Mouse (Mus musculus) neutrophil, adult 65 days (primary cell): ENCODE measurements around the gene Zfp26. TPM values are rescaled to one million over a fixed set of nuclear protein-coding genes. Genes with fewer than 3 reads are reported as not detected.

Source experiments
- total RNA-seq: library from RNA; stranded (reverse); gene quantifications from 2 replicates; pipeline ENCODE4 v1.2.4, GENCODE M21; 2023

Zfp26 gene
- total RNA-seq = 13.7 and 18.8 TPM in 2 replicates

GRCm38 (mm10) chr9:20459377-20460317 is at the start of gene Zfp26:
Gene Zfp26 (minus strand): TSS chr9:20460162.

DNA sequence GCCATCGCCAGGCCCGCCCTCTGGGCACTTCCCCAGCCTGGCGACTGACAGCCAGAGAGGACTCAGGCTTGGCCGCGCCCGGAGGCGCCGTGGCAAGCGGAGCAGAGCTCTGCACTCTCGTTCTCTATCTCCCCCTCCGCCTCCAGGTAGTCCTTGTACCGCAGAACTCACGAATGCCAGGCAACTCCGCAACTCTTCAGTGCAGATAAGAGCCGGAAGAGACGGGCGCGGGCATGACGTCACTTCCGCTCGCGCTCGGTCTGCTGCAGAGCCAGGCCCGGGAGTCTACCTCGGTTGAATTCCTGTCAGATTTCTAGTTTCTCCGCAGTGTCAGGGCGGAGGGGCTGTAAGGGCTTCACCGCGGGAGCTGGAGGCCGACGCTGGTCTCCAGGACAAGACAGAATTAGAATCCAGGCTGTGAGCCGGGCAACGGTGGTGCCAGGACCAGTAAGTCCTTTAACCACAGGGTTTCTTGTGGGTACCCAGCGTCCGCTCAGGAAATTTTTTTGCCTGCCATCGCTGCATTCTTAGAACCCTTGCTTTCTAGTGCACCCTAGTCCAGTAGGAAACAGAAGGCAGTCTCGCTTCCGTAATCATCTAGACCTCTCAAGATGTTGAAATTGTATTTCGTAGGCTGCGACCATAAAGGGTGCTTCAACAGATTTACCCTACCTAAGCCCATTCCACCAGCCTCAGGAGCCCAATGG is 32.7 kb upstream of the Zfp26 start, which contains the start of gene Zfp426:
Gene Zfp426, minus strand, starts transcription at position 220 of the 707 bp plus-strand sequence.

DNA sequence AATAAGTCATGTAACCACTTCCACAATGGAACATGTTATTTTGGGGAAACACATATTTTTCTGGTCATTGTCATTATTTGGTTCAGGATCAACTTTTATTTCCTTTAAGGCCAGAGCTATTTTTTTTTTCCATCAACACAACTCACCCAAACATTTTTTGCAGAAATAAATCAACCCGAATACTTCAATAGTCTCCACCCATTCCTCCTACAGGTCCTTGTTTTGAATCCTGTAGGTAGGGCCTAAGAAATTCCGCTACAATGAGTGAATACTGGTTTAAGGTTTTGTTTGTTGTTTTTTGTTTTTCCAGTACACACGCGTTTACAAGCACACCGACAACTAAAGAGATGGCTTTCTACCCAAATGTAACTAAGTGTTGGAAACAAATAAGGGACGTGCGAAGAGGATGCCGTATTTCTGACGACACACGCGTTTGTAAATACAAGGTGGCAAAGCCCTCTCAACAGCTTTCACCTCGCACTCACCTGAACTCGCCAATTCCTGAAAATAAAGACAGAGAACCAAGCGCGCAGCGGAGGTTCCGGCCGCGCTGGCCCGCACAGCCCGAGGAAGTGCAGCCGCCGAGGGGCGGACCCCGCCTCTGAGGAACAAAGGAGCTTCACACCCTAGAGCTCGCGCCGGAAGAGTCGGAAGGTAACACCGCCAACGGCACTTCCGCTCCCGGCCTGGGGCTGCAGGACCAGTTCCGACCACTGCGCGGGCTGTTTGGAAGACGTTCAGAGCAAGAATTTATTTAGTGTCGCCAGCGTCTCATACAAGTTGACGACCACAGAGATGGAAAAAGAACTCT is 75.2 kb downstream of the Zfp26 start, which contains the start of gene Zfp560:
Gene Zfp560, minus strand, starts transcription at position 646 of the 811 bp plus-strand sequence.

Other genes starting within 250 kb of the Zfp26 start
- gene Olfr871, start 248.0 kb downstream of the Zfp26 start, total RNA-seq = not detected in 2 replicates
- gene Olfr872, start 223.0 kb downstream of the Zfp26 start, total RNA-seq = not detected in 2 replicates
- gene Olfr39, start 177.8 kb downstream of the Zfp26 start, total RNA-seq = not detected in 2 replicates
- gene Olfr873, start 161.6 kb downstream of the Zfp26 start, total RNA-seq = not detected in 2 replicates
- gene Olfr18, start 124.1 kb downstream of the Zfp26 start, total RNA-seq = not detected in 2 replicates
- gene Zfp560, start 75.0 kb downstream of the Zfp26 start, total RNA-seq = 0.95 and 1.5 TPM in 2 replicates
- gene Zfp426, start 32.6 kb upstream of the Zfp26 start, total RNA-seq = 11.5 and 12.5 TPM in 2 replicates
- 8.1 and 8.7 TPM in 2 replicates for gene Zfp266, start 61.3 kb upstream of the Zfp26 start, total RNA-seq
- 1.7 and 2.0 TPM in 2 replicates for gene Zfp846, start 121.1 kb upstream of the Zfp26 start, total RNA-seq
- gene Ubl5, start 182.7 kb upstream of the Zfp26 start, total RNA-seq = 323 and 368 TPM in 2 replicates
- 43.4 and 49.5 TPM in 2 replicates for gene Fbxl12, start 184.6 kb upstream of the Zfp26 start, total RNA-seq
- 11.0 and 11.6 TPM in 2 replicates for gene Pin1, start 191.9 kb upstream of the Zfp26 start, total RNA-seq